30 mouse cellular contexts compared by ENCODE assay signal in genomic region chr16:50700811-50701517, GRCm38 (mm10).
DNase-seq lines count a peak whose midpoint lies in the region; ATAC-seq and TF ChIP-seq lines count a peak whose summit lies in the region.
"Had no signal": no experiment of that assay in that cellular context is flagged by ENCODE, and none has a peak within 500 bp of the region (broad histone marks: within the 10 kb centered on the region; RNA-seq: fewer than 3 reads in every experiment).

No protein-coding gene starts in this region.

- no peak for TF ChIP-seq CTCF in kidney, postnatal 0 days (IDR thresholded peaks at IDR 0.05; ENCODE audit: low read depth)

- WGBS in embryonic facial prominence, embryonic 14.5 days, result 66% methylated on average over 8 of the region's 8 CpGs
- WGBS in embryonic facial prominence, embryonic 10.5 days, result 88% methylated on average over 8 of the region's 8 CpGs
- WGBS in kidney, postnatal 0 days, result 37% methylated on average over 8 of the region's 8 CpGs

- H3K27me3 ChIP-seq in embryonic facial prominence, embryonic 14.5 days (replicated peaks; ENCODE audit: control insufficient read depth, insufficient read depth, low read length), result no peaks in the 10 kb centered on the region
- no peaks in the 10 kb centered on the region for H3K27me3 ChIP-seq in embryonic facial prominence, embryonic 10.5 days (replicated peaks; ENCODE audit: low read depth, poor library complexity, severe bottlenecking)
- H3K27me3 ChIP-seq in kidney, postnatal 0 days (ENCODE audit: insufficient read depth, low read length), result no peaks in the 10 kb centered on the region
- H3K27me3 ChIP-seq: embryonic facial prominence, embryonic 13.5 days; heart, embryonic 15.5 days; hindbrain, embryonic 13.5 days; liver, embryonic 12.5 days; midbrain, embryonic 13.5 days had no signal

- no peaks in the 10 kb centered on the region for H3K4me1 ChIP-seq in embryonic facial prominence, embryonic 14.5 days (ENCODE audit: control insufficient read depth, insufficient read depth, low read length)
- H3K4me1 ChIP-seq in embryonic facial prominence, embryonic 10.5 days, result no peaks in the 10 kb centered on the region
- H3K4me1 ChIP-seq in kidney, postnatal 0 days (replicated peaks; ENCODE audit: insufficient read depth, low read length), result no peaks in the 10 kb centered on the region
- H3K4me1 ChIP-seq: embryonic facial prominence, embryonic 13.5 days; heart, embryonic 10.5 days; heart, embryonic 15.5 days; hindbrain, embryonic 13.5 days; liver, embryonic 12.5 days; midbrain, embryonic 13.5 days had no signal

- H3K27ac ChIP-seq in embryonic facial prominence, embryonic 14.5 days (replicated peaks; ENCODE audit: low read depth, low read length), result no peak overlapping the region
- H3K27ac ChIP-seq in embryonic facial prominence, embryonic 10.5 days (replicated peaks), result no peak overlapping the region
- H3K27ac ChIP-seq in kidney, postnatal 0 days, result no peak overlapping the region
- H3K27ac ChIP-seq: embryonic facial prominence, embryonic 13.5 days; heart, embryonic 10.5 days; heart, embryonic 15.5 days; hindbrain, embryonic 13.5 days; layer of hippocampus, adult 2 months; left cerebral cortex, adult 2 months; liver, embryonic 12.5 days; midbrain, embryonic 13.5 days had no signal

- peak; percentile 15 for DNase-seq in embryonic facial prominence, embryonic 14.5 days (ENCODE audit: low spot score)
- no peak for DNase-seq in embryonic facial prominence, embryonic 10.5 days (ENCODE audit: low spot score)
- DNase-seq in heart, adult 11 months, result peak; percentile 76
- DNase-seq in heart, postnatal 10 days, result no peak
- peak; percentile 50 for DNase-seq in kidney, postnatal 0 days (ENCODE audit: low spot score)
- no peak for DNase-seq in kidney, postnatal 10 days
- DNase-seq in yolk sac, embryonic 10.5 days (ENCODE audit: low spot score), result peak; percentile 18
- DNase-seq: adrenal gland, postnatal 10 days; cerebellum, adult 8-10 months; embryo, embryonic 11 days; gastrocnemius, postnatal 14 days; heart, postnatal 36 days; kidney, postnatal 36 days; lung, adult 18-20 months; lung, postnatal 4 days; thymus, adult 2 months; thymus, postnatal 36 days had no signal

- intact Hi-C loops in heart, postnatal 10 days (cut with DNase I), result no loop called here

- H3K4me2 ChIP-seq in embryonic facial prominence, embryonic 14.5 days (ENCODE audit: low read depth, low read length), result no peak overlapping the region
- no peak overlapping the region for H3K4me2 ChIP-seq in kidney, postnatal 0 days (ENCODE audit: low read length)
- H3K4me2 ChIP-seq: embryonic facial prominence, embryonic 13.5 days; heart, embryonic 15.5 days; hindbrain, embryonic 13.5 days; liver, embryonic 12.5 days; midbrain, embryonic 13.5 days had no signal

- H3K9me3 ChIP-seq in embryonic facial prominence, embryonic 14.5 days (ENCODE audit: control insufficient read depth, low read length), result no peaks in the 10 kb centered on the region
- no peaks in the 10 kb centered on the region for H3K9me3 ChIP-seq in embryonic facial prominence, embryonic 10.5 days
- no peaks in the 10 kb centered on the region for H3K9me3 ChIP-seq in kidney, postnatal 0 days (replicated peaks; ENCODE audit: low read length)
- H3K9me3 ChIP-seq: embryonic facial prominence, embryonic 13.5 days; heart, embryonic 10.5 days; heart, embryonic 15.5 days; hindbrain, embryonic 13.5 days; liver, embryonic 12.5 days; megakaryocyte, embryonic 14.5 days; midbrain, embryonic 13.5 days had no signal

- no peak overlapping the region for H3K9ac ChIP-seq in embryonic facial prominence, embryonic 14.5 days (ENCODE audit: low read depth, low read length)
- no peak overlapping the region for H3K9ac ChIP-seq in kidney, postnatal 0 days (ENCODE audit: low read depth, low read length)
- H3K9ac ChIP-seq: embryonic facial prominence, embryonic 13.5 days; heart, embryonic 15.5 days; hindbrain, embryonic 13.5 days; liver, embryonic 12.5 days; midbrain, embryonic 13.5 days had no signal

- no peak overlapping the region for H3K4me3 ChIP-seq in embryonic facial prominence, embryonic 14.5 days (ENCODE audit: low read depth, low read length)
- H3K4me3 ChIP-seq in embryonic facial prominence, embryonic 10.5 days, result no peak overlapping the region
- no peak overlapping the region for H3K4me3 ChIP-seq in kidney, postnatal 0 days (replicated peaks; ENCODE audit: low read depth, low read length)
- H3K4me3 ChIP-seq: embryonic facial prominence, embryonic 13.5 days; erythroblast, embryonic 14.5 days; heart, embryonic 10.5 days; heart, embryonic 15.5 days; hindbrain, embryonic 13.5 days; layer of hippocampus, adult 2 months; left cerebral cortex, adult 2 months; liver, embryonic 12.5 days; megakaryocyte, embryonic 14.5 days; midbrain, embryonic 13.5 days had no signal

- no peaks in the 10 kb centered on the region for H3K36me3 ChIP-seq in embryonic facial prominence, embryonic 14.5 days (ENCODE audit: control insufficient read depth, insufficient read depth, low read length)
- no peaks in the 10 kb centered on the region for H3K36me3 ChIP-seq in embryonic facial prominence, embryonic 10.5 days (replicated peaks)
- no peaks in the 10 kb centered on the region for H3K36me3 ChIP-seq in kidney, postnatal 0 days (ENCODE audit: insufficient read depth, low read length)
- H3K36me3 ChIP-seq: embryonic facial prominence, embryonic 13.5 days; heart, embryonic 10.5 days; heart, embryonic 15.5 days; hindbrain, embryonic 13.5 days; liver, embryonic 12.5 days; midbrain, embryonic 13.5 days had no signal

- no peak for ATAC-seq in embryonic facial prominence, embryonic 14.5 days (ENCODE audit: low read depth)
- no peak; the same call in 1 of the 2 replicates for ATAC-seq in kidney, postnatal 0 days (replicated peaks; ENCODE audit: low FRiP score, low read depth)
- ATAC-seq: intestine, postnatal 0 days; liver, embryonic 12.5 days; lung, postnatal 0 days; midbrain, embryonic 13.5 days; Patski had no signal

Comparison
In these comparisons a context has a peak if more than half of its experiments do, and no peak if none do; other contexts are left out.
1. DNase-seq: peak in embryonic facial prominence, embryonic 14.5 days (single experiment), heart, adult 11 months (single experiment), kidney, postnatal 0 days (single experiment) and yolk sac, embryonic 10.5 days (single experiment); none in embryonic facial prominence, embryonic 10.5 days (single experiment), heart, postnatal 10 days (0 of 2) and kidney, postnatal 10 days (single experiment).